Mouse (Mus musculus): Measurements from ENCODE around the gene Jund. TPM values are rescaled to one million over a fixed set of nuclear protein-coding genes. Genes with fewer than 3 reads are reported as not detected.

The Jund gene
- total and polyA plus RNA-seq, 3 experiments, result 191 to 283 (median 279) TPM

GRCm38 (mm10) chr8:70729808-70730475 lies 31.2 kb downstream of the Jund start:
- no peaks in the 10 kb centered on the region for H3K9me3 ChIP-seq (replicated peaks; ENCODE audit: low read length)
- no peaks in the 10 kb centered on the region for H3K79me2 ChIP-seq (replicated peaks; ENCODE audit: control insufficient read depth, extremely low read depth, insufficient read depth, poor library complexity, severe bottlenecking)
- peak; percentile 77 for DNase-seq (ENCODE audit: extremely low read depth)
- no peaks in the 10 kb centered on the region for H3K27me3 ChIP-seq (replicated peaks)
- no peaks in the 10 kb centered on the region for H3K36me3 ChIP-seq (replicated peaks in 1 of 2; ENCODE audit: control insufficient read depth in 1 of 2, insufficient read depth in 1 of 2, low read length in 1 of 2)
- TF ChIP-seq E2F4 (IDR thresholded peaks at IDR 0.05; ENCODE audit: insufficient replicate concordance, low read depth, low read length) (no peak), UBTF (IDR thresholded peaks at IDR 0.05; ENCODE audit: low read depth, low read length) (peak; percentile 33; the same call in 1 of the 2 replicates), EP300 (IDR thresholded peaks at IDR 0.05; ENCODE audit: low read length) (no peak), ZC3H11A (IDR thresholded peaks at IDR 0.05; ENCODE audit: low read depth, low read length) (no peak), IRF4 (IDR thresholded peaks at IDR 0.05; ENCODE audit: low read depth, low read length) (no peak), TCF12 (IDR thresholded peaks at IDR 0.05; ENCODE audit: low read depth, low read length) (peak; percentile 12; the same call in 1 of the 2 replicates), ZNF384 (IDR thresholded peaks at IDR 0.05; ENCODE audit: low read depth, low read length) (no peak), ELF1 (IDR thresholded peaks at IDR 0.05; ENCODE audit: low read depth, low read length) (peak; percentile 65), MEF2A (IDR thresholded peaks at IDR 0.05; ENCODE audit: borderline replicate concordance, low read depth, low read length) (0 out of 2 replicates have a peak, but pooled peaks have one; percentile 44), CHD2 (IDR thresholded peaks at IDR 0.05; ENCODE audit: low read length) (peak; percentile 86), USF2 (conservative IDR thresholded peaks at IDR 0.05; ENCODE audit: low read depth, low read length) (no peak), SMC3 (IDR thresholded peaks at IDR 0.05; ENCODE audit: low read depth, low read length) (no peak), JUND (conservative IDR thresholded peaks at IDR 0.05; ENCODE audit: low read depth, low read length) (no peak), RCOR1 (conservative IDR thresholded peaks at IDR 0.05; ENCODE audit: low read depth, low read length) (no peak), CHD1 (IDR thresholded peaks at IDR 0.05; ENCODE audit: low read depth, low read length) (no peak), HCFC1 (IDR thresholded peaks at IDR 0.05; ENCODE audit: low read depth, low read length) (peak; percentile 42; the same call in 1 of the 2 replicates), NRF1 (IDR thresholded peaks at IDR 0.05; ENCODE audit: low read depth, low read length) (no peak), MAX (IDR thresholded peaks at IDR 0.05; ENCODE audit: low read length) (peak; percentile 68), JUN (IDR thresholded peaks at IDR 0.05; ENCODE audit: insufficient read depth, low read depth, low read length) (no peak), ZMIZ1 (IDR thresholded peaks at IDR 0.05; ENCODE audit: low read depth, low read length) (no peak), RAD21 (IDR thresholded peaks at IDR 0.05; ENCODE audit: low read depth, low read length) (no peak), ETS1 (conservative IDR thresholded peaks at IDR 0.05; ENCODE audit: low read depth, low read length) (no peak), POLR2AphosphoS2 (IDR thresholded peaks at IDR 0.05; ENCODE audit: low read depth, low read length) (no peak), ZKSCAN1 (IDR thresholded peaks at IDR 0.05; ENCODE audit: borderline replicate concordance, low read depth, low read length) (no peak), MXI1 (IDR thresholded peaks at IDR 0.05; ENCODE audit: low read depth, low read length) (peak; percentile 75), BHLHE40 (IDR thresholded peaks at IDR 0.05; ENCODE audit: low read depth, low read length) (peak; percentile 11; the same call in 1 of the 2 replicates), PAX5 (IDR thresholded peaks at IDR 0.05; ENCODE audit: low read length) (no peak), TBP (conservative IDR thresholded peaks at IDR 0.05; ENCODE audit: low read depth, low read length) (0 out of 2 replicates have a peak, but pooled peaks have one; percentile 23), SIN3A (IDR thresholded peaks at IDR 0.05; ENCODE audit: low read length) (0 out of 2 replicates have a peak, but pooled peaks have one; percentile 55), USF1 (IDR thresholded peaks at IDR 0.05; ENCODE audit: low read depth, low read length) (no peak), KAT2A (IDR thresholded peaks at IDR 0.05; ENCODE audit: insufficient replicate concordance, low read length) (no peak), MAFK (IDR thresholded peaks at IDR 0.05; ENCODE audit: insufficient replicate concordance, low read length) (no peak), MYC (IDR thresholded peaks at IDR 0.05; ENCODE audit: low read depth, low read length) (no peak), GABPA (IDR thresholded peaks at IDR 0.05; ENCODE audit: insufficient replicate concordance, low read depth, low read length) (no peak), CTCF (conservative IDR thresholded peaks at IDR 0.05 in 1 of 2, IDR thresholded peaks at IDR 0.05 in 1 of 2; ENCODE audit: low read depth in 2 of 2, low read length in 2 of 2) (peak in 1 of 2 experiments; percentile 39; a peak in 2 of 4 replicates), POLR2A (IDR thresholded peaks at IDR 0.05; ENCODE audit: low read depth, low read length) (peak; percentile 58; the same call in 1 of the 2 replicates), NELFE (IDR thresholded peaks at IDR 0.05; ENCODE audit: low read depth, low read length) (peak; percentile 58), MAZ (IDR thresholded peaks at IDR 0.05; ENCODE audit: low read depth, low read length) (no peak; the same call in 1 of the 2 replicates)
- in situ Hi-C loops (cut with MboI; ENCODE audit: low pct_ligation_motif_present, low pct_unique_long_range_greater_than_20kb, low sequenced_read_pairs) (no loop called here), dilution Hi-C loops (cut with MboI; ENCODE audit: extremely low pct_ligation_motif_present, extremely low pct_unique_long_range_greater_than_20kb, low sequenced_read_pairs) (no loop called here)
- peak overlapping the region; percentile 64 for H3K4me2 ChIP-seq (ENCODE audit: insufficient read depth, low read depth, poor library complexity, severe bottlenecking)
- H3K4me1 ChIP-seq (ENCODE audit: control insufficient read depth in 1 of 2, insufficient read depth in 2 of 2), result peaks cover 22 to 33% of the 10 kb centered on the region in 2 experiments
- peak overlapping the region; percentile 43; the same call in 1 of the 2 replicates for H3K9ac ChIP-seq (ENCODE audit: insufficient read depth, low read depth)
- H3K27ac ChIP-seq (ENCODE audit: insufficient read depth, low read depth), result 0 out of 2 replicates have a peak overlapping the region, but pooled peaks have one; percentile 6
- peak overlapping the region; percentile 47 to 64 (median 55) for H3K4me3 ChIP-seq (replicated peaks in 1 of 3; ENCODE audit: low read depth in 2 of 3, low read length in 2 of 3, poor library complexity in 1 of 3)

All from CH12.LX (cell line).